Mouse (Mus musculus) layer of hippocampus, postnatal 14 days (tissue): ENCODE measurements around the gene Yod1. TPM values are rescaled to one million over a fixed set of nuclear protein-coding genes. Genes with fewer than 3 reads are reported as not detected.

ENCODE experiments used
- DNase-seq, 2 experiments: peaks; one replicate each; pipeline ENCODE4 v3.0.0; 2021 to 2022; ENCODE audit warnings: low spot score in 2 of 2, mixed read lengths in 1 of 2
- total RNA-seq, 2 experiments: library from RNA; stranded (reverse); gene quantifications; 2 replicates each; pipeline ENCODE4 v1.2.3; 2021

Gene Yod1
- total RNA-seq, 2 experiments from 2014 or later: 11.7 to 13.9 TPM

- DNase-seq: no peak
Observed at GRCm38 (mm10) chr1:130764027-130764461, 46.9 kb downstream of the Yod1 start.

DNA sequence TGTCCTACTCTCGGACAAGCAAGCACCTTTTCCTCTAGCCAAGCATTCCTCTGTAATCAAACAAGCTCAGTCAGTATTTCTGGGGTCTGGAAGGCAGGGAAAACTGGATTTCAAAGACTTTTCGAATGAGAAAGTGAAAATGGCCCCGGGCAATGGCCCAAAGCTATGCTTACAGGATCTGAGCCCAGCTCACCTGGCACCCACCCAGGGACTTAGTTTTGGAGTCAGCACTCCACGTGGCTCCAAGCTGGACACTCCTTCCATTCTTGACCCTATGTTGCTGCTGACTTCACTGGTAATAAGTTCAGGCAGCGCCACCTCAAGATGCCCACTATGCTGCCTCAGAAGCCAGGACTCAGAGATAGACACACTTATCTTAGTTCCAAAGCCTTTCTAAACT is 49.9 kb downstream of the Yod1 start:
- DNase-seq: no peak

GRCm38 (mm10) chr1:130769925-130770324 is 52.8 kb downstream of the Yod1 start:
- DNase-seq: no peak

- DNase-seq: no peak
Observed at GRCm38 (mm10) chr1:130770487-130770886, 53.4 kb downstream of the Yod1 start.

- DNase-seq: no peak
Observed at GRCm38 (mm10) chr1:130770981-130771494, 53.9 kb downstream of the Yod1 start.

Other genes starting within 250 kb of the Yod1 start
- gene Zp3r, start 87.7 kb upstream of the Yod1 start, total RNA-seq: under 1 TPM in 1 of 2 experiments, not detected in 1; 0.26 TPM
- 1 to 10 TPM; 1.1 to 1.3 TPM for gene C4bp, start 55.7 kb upstream of the Yod1 start, total RNA-seq
- under 1 TPM in 1 of 2 experiments, not detected in 1; 0.35 TPM for gene Gm29427, start 1.5 kb upstream of the Yod1 start, total RNA-seq
- 10 to 100 TPM; 44.0 to 55.8 TPM for gene Pfkfb2, start 11.9 kb downstream of the Yod1 start, total RNA-seq
- 1 to 10 TPM; 1.2 to 1.6 TPM for gene AA986860, start 14.6 kb downstream of the Yod1 start, total RNA-seq
- not detected for gene Fcamr, start 83.6 kb downstream of the Yod1 start, total RNA-seq
- gene Pigr, start 109.4 kb downstream of the Yod1 start, total RNA-seq: not detected
- gene Fcmr, start 148.3 kb downstream of the Yod1 start, total RNA-seq: under 1 TPM in 1 of 2 experiments, not detected in 1; 0.46 TPM
- gene Il24, start 170.1 kb downstream of the Yod1 start, total RNA-seq: not detected
- gene Il20, start 194.1 kb downstream of the Yod1 start, total RNA-seq: not detected
- not detected for gene Il19, start 222.8 kb downstream of the Yod1 start, total RNA-seq